Mouse (Mus musculus) olfactory bulb, adult 2 months (tissue): ENCODE data around the gene Zc3h12b.

Experiments
- CTCF ChIP-seq: fragments of 200-500 bp; IDR thresholded peaks from 2 replicates; pipeline ENCODE4 v1.5.1; 2012; ENCODE audit warnings: low read depth, mild to moderate bottlenecking, low read length, moderate library complexity; ENCODE audit not compliant: insufficient read depth
- POLR2A ChIP-seq: fragments of 200-500 bp; IDR thresholded peaks from 2 replicates; pipeline ENCODE4 v1.6.1; 2012; ENCODE audit warnings: mild to moderate bottlenecking, low read depth, low read length, moderate library complexity; ENCODE audit not compliant: insufficient read depth

- TF ChIP-seq POLR2A = peak; percentile 36; the same call in 1 of the 2 replicates
- peak; percentile 50 for TF ChIP-seq CTCF
These were observed at the start of gene Zc3h12b for GRCm38 (mm10) chrX:95711227-95712111.
